Mouse (Mus musculus) brain, embryonic 14.5 days (tissue): ENCODE data around the gene Mettl7b. TPM values are rescaled to one million over a fixed set of nuclear protein-coding genes. Genes with fewer than 3 reads are reported as not detected.
A peak's percentile ranks its signal among the peaks of the same experiment; 100 is the strongest.

Experiments used
- DNase-seq: peaks from one replicate; pipeline ENCODE4 v3.0.0-alpha.2; 2011; ENCODE audit warnings: low read depth
- CTCF ChIP-seq: fragments of 200-500 bp; IDR thresholded peaks from 2 replicates; pipeline ENCODE4 v1.5.1; 2012; ENCODE audit warnings: inconsistent platforms, mild to moderate bottlenecking, moderate library complexity, borderline replicate concordance; ENCODE audit not compliant: insufficient read depth, insufficient read length; ENCODE audit errors: extremely low read depth
- POLR2A ChIP-seq: fragments of 200-500 bp; IDR thresholded peaks from 2 replicates; pipeline ENCODE4 v1.6.1; 2012; ENCODE audit warnings: mild to moderate bottlenecking, inconsistent platforms, borderline replicate concordance; ENCODE audit not compliant: poor library complexity, insufficient read depth, insufficient read length, severe bottlenecking; ENCODE audit errors: extremely low read depth
- polyA plus RNA-seq: library from polyadenylated mRNA; depleted of rRNA; stranded (reverse); fragments of >200 nt; gene quantifications from 2 replicates; pipeline ENCODE4 v1.2.3, GENCODE M21; 2012; rRNA removed

Gene Mettl7b
- polyA plus RNA-seq, 1 experiment = 0.08 TPM

DNA sequence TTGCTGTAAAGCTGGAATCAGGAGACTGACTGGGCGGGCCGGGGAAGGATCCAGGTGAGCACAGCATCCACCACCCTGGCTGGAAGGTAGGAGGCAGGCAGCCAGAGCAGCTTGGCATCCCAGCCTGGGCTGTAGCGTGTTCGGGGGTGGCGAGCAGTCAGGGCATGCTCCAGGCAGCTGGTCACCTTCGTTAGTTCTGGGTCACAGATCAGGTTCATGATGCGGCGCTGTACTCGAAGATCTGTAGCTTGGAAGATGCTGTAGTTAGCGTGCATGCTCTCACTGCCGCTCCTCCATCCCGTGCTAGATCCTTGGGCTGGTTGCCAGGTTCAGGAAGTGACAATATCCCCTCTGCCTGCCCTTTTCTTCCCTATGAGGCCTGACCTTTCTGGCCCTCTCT is 47.1 kb downstream of the Mettl7b start:
- DNase-seq = no peak
- TF ChIP-seq POLR2A = no peak
- TF ChIP-seq CTCF = no peak

DNA sequence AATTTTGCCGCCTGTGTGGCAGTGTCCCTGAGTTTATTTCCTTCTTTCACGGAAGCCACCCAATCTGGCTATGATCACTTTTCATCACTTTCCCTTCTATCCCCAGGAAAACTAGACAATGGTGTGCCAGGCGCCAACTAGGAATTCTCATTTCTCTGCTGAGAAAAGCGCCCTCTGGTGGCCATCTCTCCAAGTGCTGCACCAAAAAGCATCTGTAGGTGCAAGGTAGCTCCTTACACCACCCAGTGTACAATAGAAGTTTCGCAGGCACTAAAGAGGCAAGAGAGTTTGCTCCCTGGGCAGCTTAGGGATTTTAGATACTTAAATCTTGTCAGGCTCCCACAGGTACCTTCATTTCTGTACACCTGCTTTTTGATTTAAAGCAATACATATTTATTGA is 47.6 kb downstream of the Mettl7b start:
- DNase-seq = peak; percentile 95
- peak; percentile 98 for TF ChIP-seq CTCF
- TF ChIP-seq POLR2A = no peak

DNA sequence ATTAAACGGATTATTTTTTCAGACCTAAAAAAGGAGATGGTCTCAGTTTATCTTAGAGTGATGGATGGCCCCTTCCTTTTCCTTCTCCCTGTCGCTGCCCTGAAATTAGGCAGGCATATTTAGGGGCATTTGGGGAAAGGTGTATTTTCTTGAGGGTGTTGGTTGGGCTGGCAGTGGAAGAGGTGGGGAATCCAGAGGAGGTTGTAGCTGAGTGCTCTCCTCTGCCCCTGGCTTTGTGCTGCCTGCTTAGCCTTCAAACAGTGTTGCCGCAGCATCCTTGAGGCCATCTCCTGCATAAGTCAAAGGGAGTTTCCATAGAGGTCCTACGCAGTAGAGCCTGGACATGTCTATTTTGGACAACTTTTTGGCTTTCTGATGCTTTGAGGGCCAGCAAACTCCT is 48.0 kb downstream of the Mettl7b start:
- no peak for TF ChIP-seq CTCF
- TF ChIP-seq POLR2A = no peak

DNA sequence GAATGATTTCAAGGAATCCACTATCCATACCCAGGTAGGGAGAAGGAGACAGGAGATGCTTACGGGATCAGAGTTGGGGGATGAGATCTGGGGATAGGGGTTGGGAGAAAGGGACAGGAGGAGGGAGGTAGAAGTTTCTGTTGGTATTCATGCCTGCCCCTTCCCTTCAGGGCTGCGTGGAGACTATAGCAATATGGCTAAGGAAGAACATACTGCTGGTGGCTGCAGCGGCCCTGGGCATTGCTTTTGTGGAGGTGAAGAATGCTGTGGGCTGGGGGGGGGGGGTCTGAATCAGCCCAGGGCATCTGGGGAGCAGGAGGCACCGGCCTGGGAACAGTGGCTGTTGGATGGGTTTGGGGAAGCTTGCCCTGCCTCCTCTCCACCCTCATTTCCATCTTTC is 48.5 kb downstream of the Mettl7b start:
- no peak for DNase-seq
- TF ChIP-seq POLR2A (no peak), CTCF (no peak)

More for the DNA sequence above, 48.0 kb downstream of the Mettl7b start:
- DNase-seq = no peak

DNA sequence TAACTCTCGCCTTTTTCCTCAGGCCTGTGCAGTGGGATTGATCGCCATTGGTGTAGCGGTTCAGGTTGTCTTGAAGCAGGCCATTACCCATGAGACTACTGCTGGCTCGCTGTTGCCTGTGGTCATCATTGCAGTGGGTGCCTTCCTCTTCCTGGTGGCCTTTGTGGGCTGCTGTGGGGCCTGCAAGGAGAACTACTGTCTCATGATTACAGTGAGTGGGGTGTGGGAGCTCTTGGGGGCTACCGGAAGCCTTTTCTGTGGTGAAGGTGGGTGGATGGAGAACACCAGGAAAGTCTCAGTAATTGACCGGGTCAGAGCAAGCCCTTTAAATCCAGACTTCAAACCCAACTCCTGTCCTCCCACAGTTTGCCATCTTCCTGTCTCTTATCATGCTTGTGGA is 49.4 kb downstream of the Mettl7b start:
- DNase-seq = no peak
- TF ChIP-seq CTCF (no peak), POLR2A (no peak)

DNA sequence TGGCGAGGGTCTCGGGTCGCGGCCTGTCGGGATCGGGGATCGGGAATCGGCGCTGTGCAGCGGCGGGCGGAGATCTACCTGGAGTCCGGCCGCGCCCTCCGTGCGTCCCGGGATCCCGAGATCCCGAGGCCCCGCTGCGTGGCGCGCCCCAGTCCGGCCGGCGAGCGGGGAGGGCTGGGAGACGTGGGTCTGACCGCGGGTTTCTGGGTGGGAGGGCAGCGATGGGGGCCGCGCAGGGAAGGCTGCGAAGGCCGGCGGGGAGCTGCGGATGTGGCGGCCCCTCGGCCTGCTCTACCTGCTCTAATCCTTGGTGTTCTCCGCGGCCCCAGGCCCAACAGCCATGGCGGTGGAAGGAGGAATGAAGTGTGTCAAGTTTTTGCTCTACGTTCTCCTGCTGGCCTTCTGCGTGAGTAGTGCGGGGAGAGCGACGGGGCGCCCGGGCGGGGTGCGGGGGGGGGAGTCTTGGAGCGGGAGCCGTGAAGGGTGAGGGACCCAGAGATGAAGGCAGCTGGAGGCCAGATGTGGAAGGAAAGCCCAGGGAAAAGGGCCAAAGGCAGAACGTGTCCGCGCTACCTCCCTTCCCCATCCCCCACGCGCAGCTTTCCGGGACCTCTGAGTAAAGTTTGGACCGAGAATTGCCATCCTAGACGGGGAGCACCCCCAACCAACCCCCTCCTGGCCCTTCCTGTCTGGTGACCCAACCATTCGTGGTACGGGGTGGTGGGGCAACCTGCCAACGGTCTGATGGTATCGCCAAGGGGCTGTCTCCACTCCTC is 50.5 kb downstream of the Mettl7b start:
- peak; percentile 66 for DNase-seq
- TF ChIP-seq CTCF (no peak), POLR2A (0 out of 2 replicates have a peak, but pooled peaks have one; percentile 2)

DNA sequence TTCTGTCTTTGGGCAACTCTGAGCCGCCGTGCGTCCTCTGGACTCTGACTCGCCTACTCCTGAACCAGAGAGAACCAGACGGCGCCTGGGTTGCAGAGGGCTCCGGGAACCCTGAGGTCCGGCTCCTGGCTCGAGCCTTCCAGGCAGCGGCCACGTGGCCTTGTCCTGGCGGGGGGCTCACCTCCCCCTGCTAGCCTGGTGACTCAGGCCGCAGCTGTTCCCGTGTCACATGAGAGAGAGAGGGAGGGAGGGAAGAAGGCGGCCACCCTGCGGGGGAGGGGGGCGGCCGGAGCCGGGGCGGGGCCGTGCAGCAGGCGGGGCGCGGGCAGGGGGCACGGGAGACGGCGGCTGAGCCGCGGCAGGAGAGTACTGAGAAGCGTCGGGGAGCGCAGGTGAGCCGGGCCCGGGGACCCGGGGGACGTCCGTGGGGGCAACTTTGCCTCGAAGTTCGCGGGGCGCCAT is 51.2 kb downstream of the Mettl7b start:
- TF ChIP-seq POLR2A = 0 out of 2 replicates have a peak, but pooled peaks have one; percentile 33
- TF ChIP-seq CTCF = no peak
- peak; percentile 88 for DNase-seq

DNA sequence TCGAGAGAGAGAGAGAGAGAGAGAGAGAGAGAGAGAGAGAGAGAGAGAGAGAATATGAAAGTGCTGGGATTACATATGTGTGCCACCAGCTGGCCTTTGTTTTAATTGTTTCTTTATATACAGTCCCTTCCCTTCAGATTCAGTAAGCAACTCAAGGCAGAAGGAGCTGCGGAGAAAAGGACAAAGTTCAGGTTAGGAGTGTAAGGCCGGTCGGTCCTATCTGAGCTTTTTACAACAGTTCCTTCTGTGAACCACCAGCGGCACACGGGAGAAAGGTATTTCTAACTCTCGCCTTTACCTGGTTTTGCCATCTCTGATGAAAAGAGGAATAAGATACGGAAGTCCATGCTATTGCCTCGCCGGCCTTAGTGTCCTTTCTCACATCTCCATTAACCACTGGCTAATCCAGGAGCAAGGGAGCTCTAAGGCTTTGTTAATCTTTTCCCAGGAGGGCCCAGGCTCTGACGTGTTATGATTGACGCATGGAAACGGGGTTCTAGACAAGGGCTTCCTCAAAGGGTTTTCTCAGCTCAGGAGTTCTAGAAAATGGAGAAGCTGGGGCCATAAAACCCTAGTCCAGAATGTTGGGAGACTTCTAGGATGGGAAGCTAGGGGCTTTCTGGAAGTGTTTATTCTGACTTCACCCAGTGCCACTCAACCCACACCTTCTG is 51.9 kb downstream of the Mettl7b start:
- no peak for TF ChIP-seq POLR2A
- TF ChIP-seq CTCF = no peak
- no peak for DNase-seq

Other genes starting within 250 kb of the Mettl7b start
- 8.6 and 8.8 TPM in 2 replicates for gene Dgka, start 216.1 kb downstream of the Mettl7b start, polyA plus RNA-seq
- 58.2 and 65.4 TPM in 2 replicates for gene Pym1, start 213.1 kb downstream of the Mettl7b start, polyA plus RNA-seq
- 0.54 and 0.77 TPM in 2 replicates for gene Mmp19, start 170.1 kb downstream of the Mettl7b start, polyA plus RNA-seq
- 18.6 and 30.5 TPM in 2 replicates for gene Dnajc14, start 156.9 kb downstream of the Mettl7b start, polyA plus RNA-seq
- gene Tmem198b, start 156.6 kb downstream of the Mettl7b start, polyA plus RNA-seq = 24.2 and 29.0 TPM in 2 replicates
- 79.6 and 82.0 TPM in 2 replicates for gene Sarnp, start 143.7 kb downstream of the Mettl7b start, polyA plus RNA-seq
- gene Ormdl2, start 139.3 kb downstream of the Mettl7b start, polyA plus RNA-seq = 22.6 and 33.7 TPM in 2 replicates
- 10.1 and 17.4 TPM in 2 replicates for gene Gdf11, start 69.3 kb downstream of the Mettl7b start, polyA plus RNA-seq
- gene Cd63, start 60.0 kb downstream of the Mettl7b start, polyA plus RNA-seq = 59.6 and 74.0 TPM in 2 replicates
- 21.7 and 23.6 TPM in 2 replicates for gene Rdh5, start 38.1 kb downstream of the Mettl7b start, polyA plus RNA-seq
- 269 and 298 TPM in 2 replicates for gene Bloc1s1, start 37.0 kb downstream of the Mettl7b start, polyA plus RNA-seq
- 5.8 and 7.1 TPM in 2 replicates for gene Itga7, start 27.2 kb downstream of the Mettl7b start, polyA plus RNA-seq
- gene Olfr9, start 28.4 kb upstream of the Mettl7b start, polyA plus RNA-seq = not detected in 2 replicates
- not detected in 2 replicates for gene Olfr763, start 49.8 kb upstream of the Mettl7b start, polyA plus RNA-seq
- gene Olfr764-ps1, start 78.9 kb upstream of the Mettl7b start, polyA plus RNA-seq = not detected in 2 replicates
- gene Olfr765, start 89.0 kb upstream of the Mettl7b start, polyA plus RNA-seq = not detected in 2 replicates
- gene Olfr766-ps1, start 108.0 kb upstream of the Mettl7b start, polyA plus RNA-seq = not detected in 2 replicates
- not detected in 2 replicates for gene Olfr767, start 121.9 kb upstream of the Mettl7b start, polyA plus RNA-seq
- not detected in 2 replicates for gene Olfr768, start 138.4 kb upstream of the Mettl7b start, polyA plus RNA-seq
- gene Olfr769, start 156.9 kb upstream of the Mettl7b start, polyA plus RNA-seq = not detected in 2 replicates
- not detected in 2 replicates for gene Olfr770, start 178.0 kb upstream of the Mettl7b start, polyA plus RNA-seq
- not detected in 2 replicates for gene Olfr771, start 203.8 kb upstream of the Mettl7b start, polyA plus RNA-seq
- not detected in 2 replicates for gene Olfr772, start 216.9 kb upstream of the Mettl7b start, polyA plus RNA-seq
- gene Olfr773, start 226.4 kb upstream of the Mettl7b start, polyA plus RNA-seq = not detected in 2 replicates